Mouse (Mus musculus) heart, embryonic 12.5 days (tissue): Measurements from ENCODE around the gene Uhrf1bp1l. TPM values are rescaled to one million over a fixed set of nuclear protein-coding genes. Genes with fewer than 3 reads are reported as not detected.

Experiments used
- ATAC-seq: fragments of 200-750 bp; cut with Nextera tagmentation; 2 replicates; pipeline ENCODE4 v1.8.0; 2017; ENCODE audit warnings: moderate TSS enrichment, moderate library complexity; ENCODE audit not compliant: insufficient number of reproducible peaks, low FRiP score
- H3K27ac ChIP-seq: fragments of 300-500 bp; sonication (generic); 2 replicates; pipeline ENCODE4 v1.5.1; 2016; ENCODE audit warnings: mild to moderate bottlenecking, moderate library complexity; ENCODE audit not compliant: poor library complexity, severe bottlenecking
- H3K27me3 ChIP-seq: fragments of 300-500 bp; sonication (generic); replicated peaks from 2 replicates; pipeline ENCODE4 v1.6.1; 2016; ENCODE audit warnings: mild to moderate bottlenecking, moderate library complexity
- H3K36me3 ChIP-seq: fragments of 300-500 bp; sonication (generic); 2 replicates; pipeline ENCODE4 v1.6.1; 2016; ENCODE audit warnings: mild to moderate bottlenecking, moderate library complexity
- H3K4me1 ChIP-seq: fragments of 300-500 bp; sonication (generic); replicated peaks from 2 replicates; pipeline ENCODE4 v1.6.1; 2016; ENCODE audit warnings: mild to moderate bottlenecking
- H3K4me2 ChIP-seq: fragments of 300-500 bp; sonication (generic); 2 replicates; pipeline ENCODE4 v1.6.1; 2016; ENCODE audit warnings: mild to moderate bottlenecking, moderate library complexity
- H3K4me3 ChIP-seq: fragments of 300-500 bp; sonication (generic); 2 replicates; pipeline ENCODE4 v1.5.1; 2016; ENCODE audit warnings: mild to moderate bottlenecking
- H3K9ac ChIP-seq: fragments of 300-500 bp; sonication (generic); 2 replicates; pipeline ENCODE4 v1.6.1; 2016; ENCODE audit warnings: mild to moderate bottlenecking, moderate library complexity
- H3K9me3 ChIP-seq: fragments of 300-500 bp; sonication (generic); replicated peaks from 2 replicates; pipeline ENCODE4 v1.6.1; 2016; ENCODE audit warnings: mild to moderate bottlenecking, moderate library complexity
- WGBS: fragments of 180-500 bp; shearing (Covaris S2); methylation state at CpG from one replicate; pipeline ENCODE4 v1.1.7; 2016; 5-methylcytosine and 5-hydroxymethylcytosine counted together
- polyA plus RNA-seq: library from polyadenylated mRNA; unstranded; fragments of >200 nt; fragmentation: Nextera tagmentation; extraction: Ambion mirVana; gene quantifications from 2 replicates; pipeline ENCODE4 v1.2.1, GENCODE M21; 2016

The Uhrf1bp1l gene
- polyA plus RNA-seq, 1 experiment from 2014 or later, result 25.3 TPM

DNA sequence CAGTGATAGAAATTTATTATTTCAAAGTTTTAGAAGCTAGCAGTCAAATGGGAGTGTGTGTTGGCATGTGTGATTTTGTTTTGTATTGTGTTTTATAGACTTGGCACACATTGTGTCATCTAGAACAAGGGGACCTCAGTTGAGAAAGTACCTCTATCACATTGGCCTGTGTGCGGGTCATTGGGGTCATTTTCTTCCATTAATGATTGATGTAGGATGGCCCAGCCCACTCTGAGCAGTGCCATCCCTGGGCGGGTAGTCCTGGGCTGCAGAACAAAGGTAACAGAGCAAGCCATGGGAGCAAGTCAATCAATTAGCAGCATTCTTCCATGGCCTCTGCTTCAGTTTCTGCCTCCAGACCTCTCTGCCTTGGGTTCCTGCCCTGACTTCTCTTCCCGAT lies 94.0 kb downstream of the Uhrf1bp1l start:
- no peak overlapping the region for H3K27ac ChIP-seq
- no peak overlapping the region for H3K4me3 ChIP-seq
- no peaks in the 10 kb centered on the region; the same call in 1 of the 2 replicates for H3K9me3 ChIP-seq
- no peak for ATAC-seq
- WGBS, result 77% methylated on average over 3 of the region's 3 CpGs
- no peaks in the 10 kb centered on the region for H3K36me3 ChIP-seq
- no peaks in the 10 kb centered on the region for H3K27me3 ChIP-seq
- H3K4me1 ChIP-seq, result no peaks in the 10 kb centered on the region
- H3K9ac ChIP-seq, result no peak overlapping the region
- H3K4me2 ChIP-seq, result no peak overlapping the region

DNA sequence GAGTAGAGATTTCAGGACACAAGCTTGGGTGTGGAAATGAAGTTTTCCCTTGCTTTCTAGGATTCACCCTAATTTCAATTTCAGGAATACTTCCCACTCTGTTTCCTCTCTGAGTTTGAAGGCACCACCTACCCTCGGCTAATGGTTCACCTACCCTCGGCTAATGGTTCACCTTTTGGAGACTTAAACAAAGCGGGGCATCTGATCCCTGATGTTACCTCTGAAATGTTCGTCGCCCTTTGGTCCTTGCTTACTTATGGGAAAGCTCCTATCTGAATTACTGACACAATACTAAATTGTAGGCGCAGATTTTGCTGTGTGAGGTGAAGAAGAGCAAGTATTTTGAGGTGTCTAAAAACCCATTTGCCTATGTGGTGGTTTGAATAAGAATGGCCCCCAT lies 106.2 kb downstream of the Uhrf1bp1l start:
- no peaks in the 10 kb centered on the region for H3K4me1 ChIP-seq
- no peak overlapping the region for H3K4me3 ChIP-seq
- H3K9me3 ChIP-seq, result peaks cover 5% of the 10 kb centered on the region
- H3K36me3 ChIP-seq, result no peaks in the 10 kb centered on the region
- H3K27ac ChIP-seq, result no peak overlapping the region
- no peak overlapping the region for H3K9ac ChIP-seq
- ATAC-seq, result no peak
- H3K4me2 ChIP-seq, result no peak overlapping the region
- 91% methylated on average over 6 of the region's 6 CpGs for WGBS
- H3K27me3 ChIP-seq, result no peaks in the 10 kb centered on the region

DNA sequence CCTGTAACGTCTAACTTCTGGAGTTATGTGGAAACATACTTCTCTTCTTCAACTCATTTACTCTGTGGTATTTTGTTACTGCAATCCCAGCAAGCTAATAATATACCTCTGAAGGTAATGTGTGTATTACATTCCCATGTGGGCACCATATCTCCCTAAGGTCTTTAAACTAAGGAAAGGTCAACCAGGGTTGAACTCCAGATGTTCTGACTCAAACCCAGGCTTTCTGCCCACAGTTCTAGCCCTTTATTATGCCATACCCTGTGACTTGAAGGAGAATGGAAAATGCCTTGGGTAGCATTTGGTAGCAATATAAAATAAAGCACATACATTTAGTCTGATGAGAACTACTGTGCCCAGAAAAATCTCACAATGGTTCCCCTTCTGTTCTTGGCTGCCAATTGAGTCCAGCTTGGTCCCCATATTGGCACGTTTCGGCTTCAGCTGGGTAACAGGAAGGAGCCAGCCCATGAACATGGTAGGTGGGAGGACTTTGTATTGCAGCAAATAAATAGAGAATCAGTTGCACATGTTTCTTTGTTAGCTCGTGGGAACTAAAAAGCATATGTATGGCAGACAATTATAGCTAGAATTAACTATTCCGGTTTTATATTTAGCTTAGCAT lies 110.6 kb downstream of the Uhrf1bp1l start:
- no peak overlapping the region for H3K9ac ChIP-seq
- no peaks in the 10 kb centered on the region; the same call in 1 of the 2 replicates for H3K9me3 ChIP-seq
- no peaks in the 10 kb centered on the region for H3K4me1 ChIP-seq
- ATAC-seq, result no peak
- no peaks in the 10 kb centered on the region for H3K27me3 ChIP-seq
- no peaks in the 10 kb centered on the region for H3K36me3 ChIP-seq
- H3K4me3 ChIP-seq, result no peak overlapping the region
- no peak overlapping the region for H3K4me2 ChIP-seq
- no peak overlapping the region for H3K27ac ChIP-seq
- WGBS, result 81% methylated on average over 5 of the region's 5 CpGs

GRCm38 (mm10) chr10:89856286-89856685 lies 111.5 kb downstream of the Uhrf1bp1l start:
- Histone ChIP-seq H3K27ac (no peak overlapping the region), H3K9ac (no peak overlapping the region), H3K9me3 (no peaks in the 10 kb centered on the region), H3K4me2 (no peak overlapping the region), H3K4me3 (no peak overlapping the region), H3K36me3 (no peaks in the 10 kb centered on the region), H3K27me3 (no peaks in the 10 kb centered on the region), H3K4me1 (no peaks in the 10 kb centered on the region)
- 88% methylated on average over 7 of the region's 7 CpGs for WGBS
- no peak for ATAC-seq

DNA sequence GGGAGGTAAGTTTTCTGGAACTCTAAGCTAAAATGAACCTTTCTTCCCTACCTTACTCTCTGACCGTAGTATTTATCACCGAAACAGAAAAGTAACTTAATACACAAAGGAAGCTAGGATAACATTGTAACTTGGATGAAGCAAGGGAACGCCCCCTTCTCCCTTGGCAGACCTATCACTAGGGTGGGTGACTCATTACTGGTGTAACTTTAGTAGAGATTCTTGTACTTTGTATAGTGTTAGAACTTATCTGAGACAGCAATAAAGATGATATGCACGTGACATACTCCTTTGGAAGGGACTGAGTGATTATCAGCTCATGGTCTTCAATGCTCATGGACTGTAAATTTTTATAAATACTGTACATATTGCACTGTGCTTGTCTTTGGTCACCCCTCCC lies 123.4 kb downstream of the Uhrf1bp1l start:
- WGBS, result 70% methylated on average over 4 of the region's 4 CpGs
- Histone ChIP-seq H3K4me3 (no peak overlapping the region), H3K27ac (no peak overlapping the region), H3K27me3 (peaks cover 15% of the 10 kb centered on the region), H3K4me1 (peaks cover 5% of the 10 kb centered on the region), H3K9ac (no peak overlapping the region), H3K36me3 (no peaks in the 10 kb centered on the region), H3K4me2 (no peak overlapping the region), H3K9me3 (no peaks in the 10 kb centered on the region)
- ATAC-seq, result no peak

GRCm38 (mm10) chr10:89868836-89869235 lies 124.0 kb downstream of the Uhrf1bp1l start:
- ATAC-seq, result no peak
- no peak overlapping the region for H3K4me3 ChIP-seq
- no peak overlapping the region for H3K4me2 ChIP-seq
- no peak overlapping the region for H3K9ac ChIP-seq
- peaks cover 11% of the 10 kb centered on the region for H3K4me1 ChIP-seq
- peaks cover 22% of the 10 kb centered on the region for H3K27me3 ChIP-seq
- H3K36me3 ChIP-seq, result no peaks in the 10 kb centered on the region
- WGBS, result 64% methylated on average over 3 of the region's 3 CpGs
- no peaks in the 10 kb centered on the region for H3K9me3 ChIP-seq
- no peak overlapping the region for H3K27ac ChIP-seq

Other genes starting within 250 kb of the Uhrf1bp1l start
- gene Nr1h4, start 211.4 kb upstream of the Uhrf1bp1l start, polyA plus RNA-seq, result 1.3 and 1.5 TPM in 2 replicates
- gene Slc17a8, start 123.7 kb upstream of the Uhrf1bp1l start, polyA plus RNA-seq, result 0.09 and 0.13 TPM in 2 replicates
- 7.1 TPM in 2 replicates for gene Scyl2, start 58.7 kb upstream of the Uhrf1bp1l start, polyA plus RNA-seq
- gene Actr6, start 12.7 kb upstream of the Uhrf1bp1l start, polyA plus RNA-seq, result 27.4 and 27.7 TPM in 2 replicates
- gene Anks1b, start 128.5 kb downstream of the Uhrf1bp1l start, polyA plus RNA-seq, result 0.05 and 0.40 TPM in 2 replicates